Mouse (Mus musculus) liver, embryonic 16.5 days (tissue): ENCODE measurements at regions not wholly inside any gene's neighbourhood (a gene's known extent, or its start where the extent isn't known, plus 50 kb on each side); places are given as distances from the start of the nearest gene placed in this dataset.

ENCODE experiments used
- ATAC-seq: fragments of 200-750 bp; cut with Nextera tagmentation; 2 replicates; pipeline ENCODE4 v1.8.0; 2017; ENCODE audit warnings: low read depth, mild to moderate bottlenecking, moderate number of reproducible peaks, moderate library complexity
- H3K27ac ChIP-seq: fragments of 300-500 bp; sonication (generic); 2 replicates; pipeline ENCODE4 v1.5.1; 2014; ENCODE audit warnings: mild to moderate bottlenecking, low read length
- H3K27me3 ChIP-seq: fragments of 300-500 bp; sonication (generic); 2 replicates; pipeline ENCODE4 v1.6.1; 2014; ENCODE audit warnings: low read depth, low read length, mixed read lengths; ENCODE audit not compliant: control insufficient read depth, insufficient read depth
- H3K36me3 ChIP-seq: fragments of 300-500 bp; sonication (generic); 2 replicates; pipeline ENCODE4 v1.6.1; 2014; ENCODE audit warnings: mild to moderate bottlenecking; ENCODE audit not compliant: control insufficient read depth, insufficient read depth
- H3K4me1 ChIP-seq: fragments of 300-500 bp; sonication (generic); 2 replicates; pipeline ENCODE4 v1.6.1; 2014; ENCODE audit warnings: low read depth, low read length, mixed read lengths; ENCODE audit not compliant: control insufficient read depth
- H3K4me2 ChIP-seq: fragments of 300-500 bp; sonication (generic); 2 replicates; pipeline ENCODE4 v1.6.1; 2014; ENCODE audit warnings: low read depth, low read length, mixed read lengths
- H3K4me3 ChIP-seq: fragments of 300-500 bp; sonication (generic); 2 replicates; pipeline ENCODE4 v1.5.1; 2014; ENCODE audit warnings: low read depth, mild to moderate bottlenecking, low read length
- H3K9ac ChIP-seq: fragments of 300-500 bp; sonication (generic); 2 replicates; pipeline ENCODE4 v1.6.1; 2014; ENCODE audit warnings: low read depth, low read length
- H3K9me3 ChIP-seq: fragments of 300-500 bp; sonication (generic); replicated peaks from 2 replicates; pipeline ENCODE4 v1.6.1; 2016; ENCODE audit warnings: low read length; ENCODE audit not compliant: control insufficient read depth
- WGBS: fragments of 180-500 bp; shearing (Covaris S2); extraction: QIAGEN DNeasy Blood & Tissue Kit; methylation state at CpG from one replicate; pipeline ENCODE4 v1.1.7; 2014; ENCODE audit not compliant: insufficient replicate concordance; 5-methylcytosine and 5-hydroxymethylcytosine counted together

DNA sequence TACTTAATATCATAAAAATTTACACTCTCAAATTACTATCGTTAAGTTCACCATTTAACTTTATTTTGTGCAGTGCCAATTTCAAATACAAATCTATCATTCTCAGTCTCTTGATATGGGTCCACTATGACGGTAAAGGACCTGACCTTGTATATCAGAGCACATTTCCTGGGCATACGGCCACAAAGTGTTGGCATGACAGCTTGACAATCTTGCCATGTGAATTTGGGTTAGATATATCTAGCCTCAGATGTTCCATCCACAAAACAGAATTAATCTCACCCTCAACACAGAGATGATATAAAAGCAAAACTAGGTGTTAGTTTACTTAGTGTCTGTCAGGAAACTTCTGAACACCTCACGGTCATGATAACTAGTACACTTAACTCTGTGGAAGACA, 120.8 kb downstream of the Ankrd50 start:
- H3K9ac ChIP-seq, result no peak overlapping the region
- WGBS, result 71% methylated on average over 4 of the region's 4 CpGs
- H3K27ac ChIP-seq, result no peak overlapping the region
- no peak for ATAC-seq
- no peak overlapping the region for H3K4me3 ChIP-seq
- H3K4me1 ChIP-seq, result no peaks in the 10 kb centered on the region
- H3K4me2 ChIP-seq, result no peak overlapping the region
- H3K27me3 ChIP-seq, result no peaks in the 10 kb centered on the region
- no peaks in the 10 kb centered on the region for H3K9me3 ChIP-seq
- H3K36me3 ChIP-seq, result no peaks in the 10 kb centered on the region

DNA sequence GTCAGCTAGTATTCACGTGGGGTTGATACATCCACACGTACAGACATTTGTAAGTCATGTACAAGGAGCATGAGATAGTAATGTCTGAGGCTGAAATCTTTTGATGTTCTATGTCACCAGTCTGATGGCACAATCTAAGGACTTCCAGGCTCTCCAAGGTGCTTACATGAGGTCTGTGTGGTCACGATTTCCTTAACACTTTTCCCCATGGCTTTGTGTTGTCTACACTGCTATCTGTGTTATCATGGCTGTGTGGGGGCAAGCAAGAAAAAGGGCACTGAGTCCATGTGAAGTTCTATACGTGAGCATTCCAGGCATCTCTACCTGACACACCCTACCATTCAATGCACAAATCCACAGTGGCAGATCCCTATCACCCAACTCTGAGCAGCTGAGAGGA, 123.2 kb downstream of the Ankrd50 start:
- H3K4me2 ChIP-seq, result no peak overlapping the region
- no peak overlapping the region for H3K4me3 ChIP-seq
- no peak overlapping the region for H3K27ac ChIP-seq
- ATAC-seq, result no peak
- no peaks in the 10 kb centered on the region for H3K27me3 ChIP-seq
- H3K4me1 ChIP-seq, result peaks cover 2% of the 10 kb centered on the region; the same call in 1 of the 2 replicates
- H3K9ac ChIP-seq, result no peak overlapping the region
- 47% methylated on average over 4 of the region's 4 CpGs for WGBS
- H3K36me3 ChIP-seq, result no peaks in the 10 kb centered on the region
- H3K9me3 ChIP-seq, result no peaks in the 10 kb centered on the region

DNA sequence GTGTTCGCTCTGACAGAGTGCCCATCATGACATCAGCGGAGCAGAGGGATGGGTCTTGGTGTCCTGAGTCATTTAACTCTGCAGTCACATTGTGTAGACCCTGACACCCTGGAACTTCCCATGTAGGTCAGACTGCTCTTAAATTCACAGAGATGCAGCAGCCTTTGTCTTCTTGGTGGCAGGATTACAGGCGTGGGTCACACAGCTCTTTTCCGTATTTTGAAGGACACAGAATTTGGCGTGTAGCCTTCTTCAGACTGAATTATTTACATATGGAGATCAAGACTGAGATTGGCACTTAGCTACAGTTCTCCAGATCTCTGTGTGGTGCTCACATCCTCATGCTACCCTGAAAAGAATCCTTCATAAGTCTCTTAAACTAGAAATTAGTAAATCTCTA, 123.7 kb downstream of the Ankrd50 start:
- H3K9ac ChIP-seq, result no peak overlapping the region
- no peaks in the 10 kb centered on the region for H3K27me3 ChIP-seq
- H3K4me2 ChIP-seq, result no peak overlapping the region
- H3K4me3 ChIP-seq, result no peak overlapping the region
- 62% methylated on average over 5 of the region's 5 CpGs for WGBS
- H3K27ac ChIP-seq, result no peak overlapping the region
- H3K36me3 ChIP-seq, result no peaks in the 10 kb centered on the region
- ATAC-seq, result no peak
- peaks cover 2% of the 10 kb centered on the region; the same call in 1 of the 2 replicates for H3K4me1 ChIP-seq
- no peaks in the 10 kb centered on the region for H3K9me3 ChIP-seq

DNA sequence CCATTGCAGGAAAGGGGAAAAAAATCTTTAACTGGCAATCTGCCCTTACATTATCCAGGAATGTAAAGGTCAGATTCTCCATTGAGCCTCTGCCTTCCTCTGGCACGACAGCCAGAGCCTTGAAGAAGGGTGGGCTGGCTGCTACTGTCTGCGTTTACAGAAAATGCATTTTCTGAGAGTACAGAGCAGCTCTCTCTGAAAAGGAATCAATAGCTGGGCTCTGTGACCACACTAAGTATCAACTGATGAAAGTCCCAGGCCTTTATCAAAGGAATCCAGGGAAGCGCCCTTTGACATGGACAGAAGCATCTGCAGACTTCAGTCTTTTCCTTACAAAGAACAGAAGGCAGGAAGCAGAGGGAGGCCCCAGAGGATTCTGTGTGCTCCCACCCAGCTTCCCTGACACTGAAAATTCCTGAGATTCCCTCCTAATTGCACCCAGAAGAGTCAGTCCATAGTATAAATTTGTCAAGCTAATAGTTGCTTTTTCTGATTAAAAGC, 124.2 kb downstream of the Ankrd50 start:
- Histone ChIP-seq H3K9me3 (no peaks in the 10 kb centered on the region), H3K27me3 (no peaks in the 10 kb centered on the region), H3K4me2 (no peak overlapping the region), H3K9ac (no peak overlapping the region), H3K4me1 (peaks cover 2% of the 10 kb centered on the region; the same call in 1 of the 2 replicates), H3K36me3 (no peaks in the 10 kb centered on the region), H3K4me3 (no peak overlapping the region), H3K27ac (no peak overlapping the region)
- no peak for ATAC-seq
- WGBS, result 50% methylated on average over 3 of the region's 3 CpGs

DNA sequence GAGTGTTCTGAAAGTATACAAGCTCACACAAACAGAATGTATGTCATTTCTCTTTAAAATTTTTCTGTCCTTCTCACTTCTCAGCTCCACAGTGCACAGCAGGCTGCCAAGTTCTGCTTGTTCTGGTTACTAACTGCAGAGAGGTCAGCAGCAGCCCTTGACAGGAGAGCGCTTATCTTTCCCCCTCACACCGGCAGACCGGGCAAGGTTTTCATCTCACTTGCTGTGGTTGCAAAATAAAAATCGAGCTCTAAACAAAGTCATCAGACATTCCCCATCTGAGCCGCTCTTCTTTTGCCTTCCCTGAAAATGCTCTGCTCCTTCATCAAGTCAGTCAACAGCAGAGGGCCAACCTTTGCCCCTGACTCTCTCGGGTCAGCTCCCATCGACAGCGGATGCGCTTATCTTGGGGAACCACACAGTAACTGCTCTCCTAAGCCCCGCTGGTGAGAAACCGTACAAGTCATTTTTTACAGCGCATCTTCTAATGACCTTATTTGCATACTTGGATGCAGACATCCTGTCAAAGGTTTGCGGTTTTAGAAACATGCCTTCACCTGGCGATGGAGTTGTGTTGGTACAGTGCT, 126.6 kb downstream of the Ankrd50 start:
- Histone ChIP-seq H3K9me3 (no peaks in the 10 kb centered on the region), H3K27ac (no peak overlapping the region), H3K4me2 (peak overlapping the region; percentile 12; the same call in 1 of the 2 replicates), H3K4me1 (peaks cover 2% of the 10 kb centered on the region; the same call in 1 of the 2 replicates), H3K4me3 (no peak overlapping the region), H3K27me3 (no peaks in the 10 kb centered on the region), H3K9ac (no peak overlapping the region), H3K36me3 (no peaks in the 10 kb centered on the region)
- WGBS, result 7% methylated on average over 14 of the region's 14 CpGs
- 0 out of 2 replicates have a peak, but pooled peaks have one; percentile 43 for ATAC-seq

DNA sequence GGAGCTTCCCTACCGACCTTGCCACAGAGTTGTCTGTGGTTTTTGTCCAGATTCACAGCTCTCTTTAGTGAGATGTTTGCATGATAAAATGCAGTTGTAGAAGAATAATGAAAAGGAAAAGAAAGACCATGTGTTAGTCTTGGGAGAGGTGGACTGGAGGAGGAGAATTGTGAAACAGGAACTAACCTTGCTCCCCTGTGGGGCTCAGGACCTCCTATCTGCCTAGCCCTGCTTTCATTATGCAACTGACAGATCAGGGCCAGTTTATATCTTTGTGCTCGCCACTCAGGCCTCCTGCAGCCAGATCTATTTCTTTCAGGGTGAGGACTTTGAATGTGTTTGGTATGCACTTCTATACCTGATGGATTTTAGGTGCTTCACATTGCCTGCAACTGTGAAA, 140.4 kb downstream of the Ankrd50 start:
- Histone ChIP-seq H3K4me3 (no peak overlapping the region), H3K9ac (no peak overlapping the region), H3K4me2 (no peak overlapping the region), H3K27ac (no peak overlapping the region), H3K9me3 (no peaks in the 10 kb centered on the region), H3K36me3 (no peaks in the 10 kb centered on the region), H3K4me1 (no peaks in the 10 kb centered on the region), H3K27me3 (no peaks in the 10 kb centered on the region)
- 15% methylated on average over 2 of the region's 2 CpGs for WGBS
- ATAC-seq, result no peak

DNA sequence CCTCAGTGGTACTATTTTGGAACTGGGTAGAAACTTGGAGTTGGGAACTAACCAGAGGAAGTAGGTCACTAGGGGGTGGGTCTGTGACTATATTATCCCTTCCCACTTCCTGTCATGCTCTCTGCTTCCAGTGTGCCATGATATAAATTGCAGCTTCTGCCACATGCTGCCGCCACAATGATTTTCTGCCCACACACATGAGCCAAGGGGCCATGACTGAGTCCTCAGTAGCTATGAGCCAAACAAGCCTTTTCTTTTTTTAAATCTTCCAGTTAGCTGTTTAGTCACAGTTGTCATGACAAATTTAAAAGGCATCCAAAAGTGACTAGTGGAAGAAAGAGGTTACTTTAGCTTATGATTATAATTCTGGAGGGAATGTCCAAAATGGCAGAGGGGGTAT, 143.0 kb downstream of the Ankrd50 start:
- Histone ChIP-seq H3K4me2 (no peak overlapping the region), H3K9ac (no peak overlapping the region), H3K4me3 (no peak overlapping the region), H3K27me3 (no peaks in the 10 kb centered on the region), H3K9me3 (no peaks in the 10 kb centered on the region), H3K36me3 (no peaks in the 10 kb centered on the region), H3K27ac (no peak overlapping the region), H3K4me1 (no peaks in the 10 kb centered on the region)
- WGBS, result 83% methylated on average over 1 of the region's 1 CpGs
- ATAC-seq, result no peak

DNA sequence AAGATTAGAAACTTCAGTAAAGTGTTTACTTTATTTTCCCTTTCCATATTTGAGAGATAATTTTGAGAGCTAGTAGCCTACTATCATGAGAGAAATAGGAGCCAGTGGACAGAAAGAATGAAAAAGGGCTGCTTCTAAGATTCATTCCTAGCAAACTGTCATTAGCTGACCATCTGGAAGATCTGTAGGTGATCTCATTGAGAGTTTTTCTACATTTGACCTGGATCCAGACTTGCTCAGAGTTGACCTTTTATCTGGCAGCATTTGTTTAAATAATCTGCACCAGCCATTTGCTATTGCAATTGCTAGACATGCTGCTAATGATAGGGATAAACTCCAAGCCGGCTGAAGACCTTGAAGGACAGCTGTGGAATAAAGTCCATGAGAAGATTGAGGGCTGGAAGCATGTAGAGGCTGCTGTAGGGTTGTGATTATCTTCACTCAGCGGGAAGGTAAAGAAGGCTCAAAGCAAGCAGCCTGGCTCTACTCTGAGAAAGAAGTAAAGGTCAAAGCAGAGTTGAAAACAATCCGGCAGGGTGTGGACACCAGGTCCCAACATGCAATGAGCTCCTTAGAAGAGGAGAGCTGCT, 151.2 kb downstream of the Ankrd50 start:
- Histone ChIP-seq H3K4me1 (no peaks in the 10 kb centered on the region), H3K27me3 (no peaks in the 10 kb centered on the region), H3K4me2 (no peak overlapping the region), H3K9ac (no peak overlapping the region), H3K4me3 (no peak overlapping the region), H3K27ac (no peak overlapping the region), H3K36me3 (no peaks in the 10 kb centered on the region), H3K9me3 (no peaks in the 10 kb centered on the region)
- WGBS, result 55% methylated on average over 3 of the region's 3 CpGs
- ATAC-seq, result no peak

DNA sequence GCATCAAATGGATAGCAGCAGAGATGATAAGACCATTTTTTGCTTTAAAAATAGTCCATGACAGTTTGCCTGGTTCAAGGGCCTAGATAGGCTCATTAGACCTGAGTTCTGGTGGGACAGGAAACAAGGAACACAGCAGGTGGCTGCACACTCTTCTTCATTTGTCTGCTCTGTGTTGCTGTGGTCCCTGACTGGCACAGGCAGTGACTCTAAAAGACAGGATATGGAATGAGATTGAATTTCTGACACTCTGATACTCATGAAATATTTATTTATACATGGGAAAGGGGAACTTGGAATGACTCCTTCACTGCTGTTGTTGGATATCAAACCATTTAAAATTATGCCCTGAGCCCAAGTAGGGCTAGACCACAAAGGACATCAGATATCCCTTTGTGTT, 153.5 kb downstream of the Ankrd50 start:
- no peaks in the 10 kb centered on the region for H3K9me3 ChIP-seq
- H3K27me3 ChIP-seq, result no peaks in the 10 kb centered on the region
- no peak overlapping the region for H3K4me3 ChIP-seq
- no peak overlapping the region for H3K27ac ChIP-seq
- H3K36me3 ChIP-seq, result no peaks in the 10 kb centered on the region
- H3K9ac ChIP-seq, result no peak overlapping the region
- no peak for ATAC-seq
- no peak overlapping the region for H3K4me2 ChIP-seq
- H3K4me1 ChIP-seq, result no peaks in the 10 kb centered on the region
